Mouse (Mus musculus): ENCODE measurements around the gene Slc5a7. TPM values are rescaled to one million over a fixed set of nuclear protein-coding genes. Genes with fewer than 3 reads are reported as not detected.

Gene Slc5a7
- not detected in 2 replicates for total RNA-seq (2021)
- long read RNA-seq: 0 reads

- DNase-seq: no peak
These were observed at the start of gene Slc5a7 for GRCm38 (mm10) chr17:54298934-54299333. Gene Slc5a7, minus strand, starts transcription at chr17:54299034.

- DNase-seq: no peak
These were observed 48.8 kb upstream of the Slc5a7 start for GRCm38 (mm10) chr17:54347672-54348071.

DNA sequence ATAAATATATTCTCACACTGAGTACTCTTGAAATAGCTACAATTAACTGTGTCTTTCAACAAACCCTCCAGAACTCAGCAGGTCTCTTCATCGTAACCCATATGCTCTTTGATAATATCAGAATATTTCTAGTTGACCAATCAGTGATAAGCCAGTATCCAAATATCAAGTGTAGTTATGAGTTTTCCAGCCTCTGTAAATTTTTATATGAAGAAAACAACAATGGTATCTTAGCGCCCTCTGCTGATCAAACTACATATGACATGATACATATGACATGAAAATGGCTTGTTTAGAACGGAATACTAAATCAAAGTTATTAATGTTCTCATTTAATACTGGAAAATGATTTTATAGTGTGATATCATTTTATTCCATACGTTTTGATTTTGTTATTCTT lies 44.6 kb upstream of the Slc5a7 start:
- no peak for DNase-seq

DNA sequence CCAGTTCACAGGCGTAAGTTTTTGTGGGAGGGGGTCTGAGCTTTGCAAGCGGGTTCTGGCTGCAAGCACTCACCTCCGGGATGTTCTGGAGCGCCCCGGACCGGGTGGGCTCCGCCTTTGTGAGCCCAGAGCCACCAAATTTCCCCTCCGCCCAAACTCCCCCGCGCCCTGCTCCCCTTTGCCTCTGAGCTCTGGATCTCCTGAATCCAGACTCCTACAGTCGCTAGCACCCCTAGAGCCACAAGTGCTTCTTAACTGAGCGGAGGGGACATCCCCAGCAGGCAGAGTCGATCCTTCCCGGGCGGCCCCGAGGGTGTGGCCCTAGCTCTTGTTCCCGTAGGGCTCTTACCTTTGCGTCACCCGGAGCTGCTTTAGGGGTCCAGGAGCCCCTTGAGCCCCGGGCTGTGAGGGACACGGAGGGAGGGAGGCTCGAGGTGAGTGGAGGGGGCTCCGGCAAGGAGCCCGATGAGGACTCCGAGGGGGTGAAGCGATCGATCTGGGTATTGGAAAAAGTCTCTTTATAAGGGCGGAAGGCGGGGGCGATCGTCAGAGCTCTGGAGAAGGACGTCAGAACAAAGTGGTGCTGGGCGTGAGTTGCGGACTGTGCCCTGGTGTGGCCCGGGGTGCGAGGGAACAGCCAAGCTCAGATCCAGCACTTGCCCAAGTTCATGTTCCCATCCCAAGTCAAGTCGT lies 456 bp downstream of the Slc5a7 start:
- DNase-seq: no peak

- DNase-seq: no peak
These were observed 48.1 kb downstream of the Slc5a7 start for GRCm38 (mm10) chr17:54250783-54251182.

DNA sequence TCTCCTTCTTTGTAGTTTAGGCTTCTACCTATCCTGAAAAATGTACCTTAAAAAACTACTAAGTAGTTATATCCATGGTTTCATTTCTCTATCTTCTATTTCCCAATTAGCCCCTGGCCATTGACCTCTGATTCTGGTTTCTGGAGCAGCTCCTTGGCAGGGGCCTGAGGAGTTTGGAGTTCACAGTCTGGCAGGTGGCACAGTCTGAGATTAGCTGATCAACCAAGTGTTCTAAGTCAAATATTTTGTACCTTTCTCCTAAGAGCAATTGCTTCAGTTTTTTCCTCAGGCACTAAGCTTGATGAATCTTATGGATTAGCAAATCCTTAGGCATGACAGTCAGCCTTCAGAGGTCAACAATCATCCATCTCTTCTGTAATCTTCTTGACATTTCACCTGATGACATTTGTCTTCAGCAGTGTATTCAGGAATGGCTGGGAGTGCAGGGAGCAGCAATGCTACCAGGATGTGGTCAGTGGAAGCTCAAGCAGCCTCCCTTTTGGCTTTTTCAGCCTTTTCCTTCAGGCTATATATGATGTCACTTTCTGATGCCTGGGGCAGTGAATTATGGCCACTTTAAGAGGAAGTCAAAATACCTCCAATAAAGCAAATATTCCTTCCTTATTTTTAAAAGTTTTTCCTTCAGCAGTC lies 55.1 kb downstream of the Slc5a7 start:
- no peak for DNase-seq

DNA sequence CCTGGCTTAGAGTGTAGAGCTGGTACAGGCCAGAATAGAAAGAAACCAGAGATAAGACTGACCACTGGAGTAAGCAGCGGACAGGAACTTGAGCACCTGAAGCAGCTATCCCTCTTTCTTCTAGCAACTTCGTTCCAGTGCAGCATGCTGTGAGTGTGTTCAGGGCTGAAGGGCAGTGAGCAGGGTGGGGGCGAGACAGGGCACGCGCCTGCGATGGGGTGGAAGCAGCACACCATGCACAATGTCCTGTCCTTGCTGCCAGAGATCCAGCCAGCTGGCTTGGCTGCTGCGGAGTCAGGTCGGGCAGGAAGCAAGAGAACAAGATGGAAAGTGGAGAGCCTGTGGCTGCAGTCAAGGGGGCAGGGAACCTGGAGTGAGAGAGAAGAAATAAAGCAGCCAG lies 59.4 kb downstream of the Slc5a7 start:
- no peak for DNase-seq

All from adrenal gland, postnatal 25 days (tissue).